Mouse (Mus musculus) cortical plate, adult 2 months (tissue): ENCODE measurements around the gene Ubn2.
A peak's percentile ranks its signal among the peaks of the same experiment; 100 is the strongest.

Source experiments
- CTCF ChIP-seq: fragments of 200-500 bp; IDR thresholded peaks from 2 replicates; pipeline ENCODE4 v1.5.1; 2011; ENCODE audit warnings: mild to moderate bottlenecking, control low read depth, low read length; ENCODE audit not compliant: insufficient read depth; ENCODE audit errors: extremely low read depth
- POLR2A ChIP-seq: fragments of 200-500 bp; IDR thresholded peaks from 2 replicates; pipeline ENCODE4 v1.6.1; 2011; ENCODE audit warnings: mild to moderate bottlenecking, low read length, control low read depth; ENCODE audit not compliant: insufficient read depth; ENCODE audit errors: extremely low read depth

DNA sequence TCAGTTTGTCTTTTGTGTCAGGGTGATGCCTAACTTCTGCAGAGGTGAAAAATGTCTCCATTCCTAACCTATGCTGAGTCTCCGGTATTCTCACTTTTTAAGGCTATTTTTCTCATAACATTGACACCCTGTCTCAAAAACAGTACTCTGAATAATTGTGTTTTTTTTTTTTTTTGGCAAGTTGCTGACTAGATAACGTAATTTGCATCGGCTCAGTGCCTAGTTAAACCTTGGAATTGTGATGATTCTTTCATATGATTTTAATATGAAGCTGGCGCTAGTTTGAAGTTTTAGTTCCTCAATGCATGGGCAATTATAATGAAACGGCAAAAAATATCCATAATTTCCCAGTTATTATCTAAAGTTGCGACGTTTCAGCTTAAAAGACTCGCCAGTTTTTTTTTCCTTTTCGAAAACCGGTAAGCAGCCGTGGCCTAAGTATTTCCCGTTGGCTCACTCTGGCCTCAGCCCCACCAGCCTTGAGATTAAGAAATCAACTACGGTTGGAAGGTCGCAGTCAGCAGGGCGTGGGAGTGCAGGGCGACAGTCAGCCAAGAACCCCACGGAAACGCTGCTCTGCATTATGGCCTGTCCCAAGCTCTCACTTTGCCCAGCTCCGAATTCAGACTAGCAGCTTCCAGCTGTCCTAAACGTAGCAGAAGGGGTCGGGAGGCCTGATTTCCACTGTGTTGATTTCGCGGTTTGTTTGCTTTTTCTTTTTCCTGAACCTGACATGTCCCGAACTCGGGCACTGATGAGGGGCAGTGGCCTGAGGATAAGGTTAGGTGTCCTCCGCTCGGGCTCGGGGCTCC, 116.7 kb downstream of the Ubn2 start:
- TF ChIP-seq POLR2A, result peak; percentile 22; the same call in 1 of the 2 replicates
- no peak for TF ChIP-seq CTCF
